Mouse (Mus musculus) cerebellum, postnatal 14 days (tissue): ENCODE measurements around the gene Mill1.
"Not testable (repeated sequence)": the region's sequence is repeated elsewhere in the genome, so short reads cannot be mapped to it uniquely, and the experiment has no call there.

Experiments used
- DNase-seq, 2 experiments: peaks; one replicate each; pipeline ENCODE4 v3.0.0; 2021; ENCODE audit warnings: mixed read lengths in 2 of 2

The Mill1 gene

DNA sequence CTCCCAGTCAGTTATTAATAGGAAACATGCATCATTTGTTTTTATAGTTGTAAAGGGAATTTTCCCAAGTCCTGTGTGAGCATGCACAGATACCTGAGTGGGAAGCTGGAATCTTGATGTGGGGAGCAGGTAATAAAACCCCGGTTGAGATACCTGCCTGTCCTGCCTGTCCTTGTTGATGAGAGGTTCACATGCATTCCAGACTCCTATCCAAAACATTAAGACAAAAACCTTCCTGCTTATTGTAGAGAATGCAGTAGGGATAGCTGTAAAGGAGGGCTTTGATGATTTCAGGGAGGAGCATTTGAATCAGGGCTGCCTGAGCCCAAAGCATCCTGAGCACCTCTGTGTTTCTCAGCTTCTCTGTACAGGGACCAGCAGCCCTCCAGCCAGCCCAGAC is at the start of gene Mill1:
TSS of gene Mill1 (plus strand) at position 301 of the 400 bp plus-strand sequence.
- DNase-seq: no peak

DNA sequence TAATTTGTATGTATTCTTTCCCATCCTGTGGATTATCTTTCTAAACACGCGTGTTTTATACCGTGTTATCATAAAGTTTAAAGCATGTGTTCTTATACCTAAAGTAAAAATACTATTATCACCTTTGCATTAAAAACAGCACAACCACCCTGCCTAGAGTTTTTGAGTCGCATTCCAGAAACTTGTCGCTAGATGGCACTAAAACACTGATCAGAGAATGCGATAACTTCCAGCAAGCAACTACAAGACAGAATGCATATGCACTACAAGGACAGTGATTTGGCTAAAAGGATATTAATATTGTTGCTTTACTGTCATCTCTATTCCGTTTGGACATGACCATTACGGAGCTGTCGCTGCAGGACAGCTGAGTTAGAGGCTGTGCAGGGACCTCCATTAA is 34.2 kb upstream of the Mill1 start:
- peak; percentile 3 to 9 for DNase-seq

DNA sequence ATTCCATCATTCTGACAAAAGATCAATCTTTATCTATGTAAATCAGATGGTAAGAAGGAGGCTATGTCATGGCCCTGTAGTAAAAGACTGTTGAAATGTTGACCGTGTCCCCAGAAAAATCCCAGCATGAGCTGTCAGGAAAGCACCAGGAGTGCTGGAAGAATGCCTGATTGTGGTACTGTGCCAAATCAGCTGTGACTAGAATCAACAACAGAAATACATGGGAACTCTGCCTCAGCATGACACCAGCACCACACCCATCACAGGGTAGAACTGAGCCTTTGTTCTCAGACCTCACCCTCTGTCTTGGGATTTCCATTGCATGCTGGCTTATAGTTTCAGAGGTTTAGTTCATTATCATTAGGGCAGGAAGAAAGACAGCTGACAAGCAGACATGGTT is 30.4 kb upstream of the Mill1 start:
- no peak for DNase-seq

DNA sequence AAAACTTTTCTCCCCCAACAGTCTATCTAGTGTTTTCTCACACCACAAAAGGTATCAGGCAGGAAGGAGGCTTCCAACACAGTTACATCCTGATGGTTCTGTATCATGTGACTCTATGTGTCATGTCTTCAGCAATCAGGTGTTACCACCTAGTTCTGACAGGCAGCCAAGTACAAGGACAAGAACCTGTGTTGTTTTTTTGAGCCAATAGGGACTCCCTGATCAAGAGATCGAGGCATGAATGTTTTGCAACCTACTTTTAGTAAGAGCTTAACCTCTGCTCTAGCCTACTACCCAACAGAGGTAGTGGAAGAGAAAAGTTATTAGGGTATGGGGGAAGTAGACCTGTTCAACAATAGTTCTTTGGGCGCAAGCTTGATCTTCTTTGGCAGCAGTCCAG is 6.6 kb upstream of the Mill1 start:
- no peak for DNase-seq

DNA sequence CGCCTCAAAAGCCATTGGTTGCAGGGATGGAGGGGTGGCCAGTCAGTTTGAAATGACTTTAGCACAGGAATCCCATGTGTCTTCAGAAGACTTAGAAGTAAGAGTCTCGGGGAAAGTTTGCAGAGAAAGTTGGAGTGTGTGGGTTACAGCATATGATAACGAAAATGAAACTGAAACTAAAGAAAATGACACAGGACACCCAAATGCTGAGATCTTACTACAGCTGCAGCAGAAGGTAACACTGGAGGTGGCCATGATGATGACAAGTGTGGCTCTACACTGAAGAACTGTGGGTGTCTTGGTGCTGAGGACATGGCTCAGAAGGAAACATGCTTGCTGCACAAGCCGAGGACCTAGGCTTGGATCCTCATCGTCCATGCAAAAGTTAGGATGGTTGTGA is 3.9 kb upstream of the Mill1 start:
- no peak for DNase-seq

DNA sequence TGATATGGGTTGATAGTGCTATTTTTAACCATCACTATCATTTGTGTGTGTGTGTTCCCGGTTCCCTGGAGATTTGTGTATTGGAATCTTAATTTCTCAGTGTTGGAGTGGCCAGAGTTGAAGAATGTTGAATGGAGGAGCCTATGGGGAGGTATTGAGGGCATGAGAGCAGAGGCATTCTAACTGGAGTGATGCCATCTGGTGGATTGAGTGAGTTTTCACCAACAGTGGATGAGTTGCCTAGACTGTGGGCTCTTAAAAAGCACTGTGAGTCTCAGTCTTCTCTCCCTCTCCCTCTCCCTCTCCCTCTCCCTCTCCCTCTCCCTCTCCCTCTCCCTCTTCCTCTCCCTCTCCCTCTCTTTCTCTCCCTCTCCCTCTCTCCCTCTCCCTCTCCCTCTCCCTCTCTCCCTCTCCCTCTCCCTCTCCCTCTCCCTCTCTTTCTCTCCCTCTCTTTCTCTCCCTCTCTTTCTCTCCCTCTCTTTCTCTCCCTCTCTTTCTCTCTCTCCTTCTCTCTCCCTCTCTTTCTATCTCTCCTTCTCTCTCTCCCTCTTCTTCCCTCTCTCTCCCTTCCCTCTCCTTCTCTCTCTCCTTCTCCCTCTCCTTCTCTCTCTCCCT is 1.1 kb upstream of the Mill1 start:
- not testable (repeated sequence) for DNase-seq

DNA sequence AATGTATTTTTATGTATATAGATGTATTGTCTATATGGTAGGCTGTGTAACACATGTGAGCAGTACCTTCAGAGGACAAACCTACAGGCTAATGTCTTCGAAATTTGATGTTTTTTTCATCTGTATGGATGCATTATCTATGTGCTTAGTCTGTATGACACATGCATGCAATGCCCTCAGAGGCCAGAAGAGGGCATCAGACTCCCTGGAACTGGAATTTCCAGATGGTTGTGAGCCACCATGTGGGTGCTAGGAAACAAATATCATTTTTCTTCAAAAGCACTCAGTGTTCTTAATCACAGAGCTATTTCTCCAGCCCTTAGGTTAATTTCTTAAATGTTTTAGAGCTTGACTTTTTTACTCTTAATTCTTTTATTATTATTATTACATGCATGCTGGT is 15.1 kb downstream of the Mill1 start:
- no peak for DNase-seq

DNA sequence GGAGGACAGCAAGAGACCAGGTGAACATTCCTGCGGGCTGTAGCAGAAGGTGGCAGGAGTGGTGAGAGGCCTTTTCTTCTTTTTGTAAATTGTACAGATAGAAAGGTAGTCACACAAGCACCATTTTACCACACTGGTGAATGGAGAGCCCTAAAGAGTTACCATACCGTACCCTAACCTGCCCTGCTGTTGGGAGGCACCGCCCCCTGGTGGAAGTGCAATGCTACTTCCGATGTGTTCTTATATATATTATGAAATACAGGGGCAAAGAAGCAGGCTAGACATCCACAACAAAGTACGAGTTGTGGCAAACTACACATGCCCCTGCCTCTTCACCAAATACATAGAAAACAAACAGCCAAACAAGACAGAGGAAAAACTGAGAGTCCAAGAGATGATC is 19.9 kb downstream of the Mill1 start:
- no peak for DNase-seq
